Mouse (Mus musculus): Measurements from ENCODE around the gene B9d2.

DNA sequence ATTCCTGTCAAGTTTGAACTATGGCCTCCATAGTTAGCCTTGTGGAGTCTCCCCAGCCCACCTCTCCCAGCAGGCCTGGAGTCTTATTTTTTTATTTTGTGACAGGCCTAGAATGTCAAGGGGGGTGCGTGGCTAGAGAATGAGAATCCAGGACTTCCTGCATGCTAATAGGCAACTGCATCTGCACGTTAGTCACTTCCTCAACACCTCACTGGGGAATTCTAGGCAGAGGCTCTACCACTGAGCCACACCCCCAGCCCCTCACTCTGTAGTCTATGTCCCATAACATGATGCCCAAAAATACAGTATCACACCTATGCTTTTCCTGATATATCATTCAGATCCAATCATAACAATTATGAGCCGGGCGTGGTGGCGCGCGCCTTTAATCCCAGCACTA is 3.6 kb upstream of the B9d2 start:
- TF ChIP-seq MAFK (IDR thresholded peaks at IDR 0.05; ENCODE audit: insufficient read depth, low read depth, low read length), result no peak
- TF ChIP-seq ZC3H11A (IDR thresholded peaks at IDR 0.05; ENCODE audit: borderline replicate concordance, low read depth, low read length), result no peak
